Mouse (Mus musculus) embryonic facial prominence, embryonic 13.5 days (tissue): Measurements from ENCODE around the gene Cxcl5. TPM values are rescaled to one million over a fixed set of nuclear protein-coding genes. Genes with fewer than 3 reads are reported as not detected.

Experiments
- ATAC-seq: fragments of 200-750 bp; cut with Nextera tagmentation; 2 replicates; pipeline ENCODE4 v1.8.0; 2017; ENCODE audit warnings: low read depth; ENCODE audit not compliant: insufficient number of reproducible peaks, insufficient read depth, low FRiP score, low TSS enrichment
- H3K27ac ChIP-seq: fragments of 300-500 bp; sonication (generic); 2 replicates; pipeline ENCODE4 v1.5.1; 2015; ENCODE audit warnings: moderate library complexity, mild to moderate bottlenecking, inconsistent platforms
- H3K27me3 ChIP-seq: fragments of 300-500 bp; sonication (generic); 2 replicates; pipeline ENCODE4 v1.6.1; 2015; ENCODE audit warnings: mild to moderate bottlenecking, inconsistent platforms
- H3K36me3 ChIP-seq: fragments of 300-500 bp; sonication (generic); 2 replicates; pipeline ENCODE4 v1.6.1; 2015; ENCODE audit warnings: mild to moderate bottlenecking, inconsistent platforms
- H3K4me1 ChIP-seq: fragments of 300-500 bp; sonication (generic); 2 replicates; pipeline ENCODE4 v1.6.1; 2015; ENCODE audit warnings: inconsistent platforms
- H3K4me2 ChIP-seq: fragments of 300-500 bp; sonication (generic); 2 replicates; pipeline ENCODE4 v1.6.1; 2015; ENCODE audit warnings: moderate library complexity, mild to moderate bottlenecking, inconsistent platforms
- H3K4me3 ChIP-seq: fragments of 300-500 bp; sonication (generic); 2 replicates; pipeline ENCODE4 v1.5.1; 2015; ENCODE audit warnings: mild to moderate bottlenecking, inconsistent platforms
- H3K9ac ChIP-seq: fragments of 300-500 bp; sonication (generic); 2 replicates; pipeline ENCODE4 v1.6.1; 2015; ENCODE audit warnings: mild to moderate bottlenecking, inconsistent platforms
- H3K9me3 ChIP-seq: fragments of 300-500 bp; sonication (generic); 2 replicates; pipeline ENCODE4 v1.6.1; 2016; ENCODE audit warnings: inconsistent platforms
- WGBS: fragments of 180-500 bp; shearing (Covaris S2); methylation state at CpG from one replicate; pipeline ENCODE4 v1.1.7; 2015; ENCODE audit warnings: mixed read lengths; 5-methylcytosine and 5-hydroxymethylcytosine counted together
- polyA plus RNA-seq: library from polyadenylated mRNA; unstranded; fragments of >200 nt; fragmentation: Nextera tagmentation; extraction: Ambion mirVana; gene quantifications from 2 replicates; pipeline ENCODE4 v1.2.1, GENCODE M21; 2015

The Cxcl5 gene
- polyA plus RNA-seq, 1 experiment from 2014 or later: 1.7 TPM

GRCm38 (mm10) chr5:90763912-90764665, 4.9 kb downstream of the Cxcl5 start:
- Histone ChIP-seq H3K4me1 (peaks cover 22% of the 10 kb centered on the region), H3K27me3 (peaks cover 36% of the 10 kb centered on the region), H3K27ac (no peak overlapping the region), H3K9me3 (no peaks in the 10 kb centered on the region), H3K4me2 (no peak overlapping the region), H3K36me3 (no peaks in the 10 kb centered on the region), H3K9ac (no peak overlapping the region), H3K4me3 (no peak overlapping the region)
- ATAC-seq: no peak
- 47% methylated on average over 12 of the region's 12 CpGs for WGBS

DNA sequence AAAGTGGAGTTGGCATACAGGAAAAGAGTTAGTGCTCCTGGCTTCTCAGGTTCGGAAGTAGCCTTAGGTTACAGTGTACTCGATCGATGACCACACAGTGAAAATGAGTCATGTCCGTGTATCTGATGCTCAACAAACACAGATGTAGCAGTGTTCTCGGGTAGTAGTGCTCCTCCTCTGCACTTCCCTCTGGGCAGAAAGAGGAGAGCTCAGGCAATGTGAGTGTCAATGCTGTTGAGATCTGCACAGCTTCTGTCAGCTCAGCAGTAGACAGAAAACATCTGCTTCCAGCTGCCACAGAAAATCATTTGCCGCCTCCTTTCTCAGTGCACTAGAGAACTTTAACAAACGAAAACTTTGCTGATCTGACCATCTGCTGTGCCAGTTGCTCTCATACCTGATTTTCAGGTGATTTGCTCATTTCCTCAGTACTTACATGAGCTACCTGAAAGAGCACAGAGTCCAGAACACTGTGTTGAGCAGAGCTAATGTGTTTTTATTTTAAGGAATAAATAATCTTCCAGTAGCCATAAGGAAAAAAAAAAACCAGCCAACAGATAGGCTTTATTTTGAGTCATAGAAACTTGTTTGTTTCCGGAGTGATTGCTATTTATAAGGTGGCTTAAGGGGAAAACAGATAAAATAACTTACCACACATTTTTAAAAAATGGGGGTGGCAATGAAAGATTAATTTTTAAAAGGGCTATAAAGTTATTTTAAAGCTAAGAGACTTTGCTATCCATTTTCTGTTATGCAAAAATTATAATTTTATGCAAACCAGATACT, 6.9 kb downstream of the Cxcl5 start:
- Histone ChIP-seq H3K9ac (no peak overlapping the region), H3K36me3 (no peaks in the 10 kb centered on the region), H3K4me3 (no peak overlapping the region), H3K27me3 (peaks cover 25% of the 10 kb centered on the region), H3K9me3 (no peaks in the 10 kb centered on the region), H3K27ac (no peak overlapping the region), H3K4me2 (no peak overlapping the region), H3K4me1 (peaks cover 16% of the 10 kb centered on the region)
- 43% methylated on average over 8 of the region's 8 CpGs for WGBS
- no peak for ATAC-seq

DNA sequence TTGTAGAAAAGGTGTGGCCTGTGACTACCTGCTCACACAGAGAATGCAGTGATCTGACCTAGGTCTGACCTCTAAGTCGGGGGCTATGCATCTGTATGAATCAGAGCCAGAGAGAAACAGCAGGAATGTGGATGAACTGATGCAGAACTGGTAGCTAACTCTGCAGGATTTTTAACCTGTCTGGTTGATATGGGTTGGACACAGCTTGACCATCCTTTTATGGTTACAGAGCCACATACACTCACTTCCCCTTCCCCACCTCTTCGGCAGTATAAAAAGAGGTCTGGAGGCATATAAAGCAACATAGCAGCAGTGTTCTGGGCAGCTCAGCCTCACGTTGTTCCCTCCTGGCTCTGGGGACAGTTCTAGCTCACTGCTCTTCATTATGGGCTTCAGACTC, 9.1 kb downstream of the Cxcl5 start, which contains the start of gene Ppbp:
Ppbp (plus strand) TSS at position 301 of the 400 bp plus-strand sequence.
- H3K27ac ChIP-seq: no peak within 1 kb of the TSS
- H3K4me2 ChIP-seq: no peak within 1 kb of the TSS
- no peak within 1 kb of the TSS for H3K4me3 ChIP-seq
- ATAC-seq: no peak
- H3K9me3 ChIP-seq: no peaks in the 10 kb centered on the region
- H3K4me1 ChIP-seq: peaks cover 20% of the 10 kb centered on the region
- peaks cover 14% of the 10 kb centered on the region; the same call in 1 of the 2 replicates for H3K27me3 ChIP-seq
- WGBS: 70% methylated on average over 3 of the region's 3 CpGs
- no peaks in the 10 kb centered on the region for H3K36me3 ChIP-seq
- H3K9ac ChIP-seq: no peak within 1 kb of the TSS

GRCm38 (mm10) chr5:90771369-90771768, 12.2 kb downstream of the Cxcl5 start:
- Histone ChIP-seq H3K4me3 (no peak overlapping the region), H3K9me3 (no peaks in the 10 kb centered on the region), H3K36me3 (no peaks in the 10 kb centered on the region), H3K4me1 (0 out of 2 replicates have a peak, but pooled peaks cover 6% of the 10 kb centered on the region), H3K4me2 (no peak overlapping the region), H3K27me3 (peaks cover 14% of the 10 kb centered on the region; the same call in 1 of the 2 replicates), H3K27ac (no peak overlapping the region), H3K9ac (no peak overlapping the region)
- WGBS: 65% methylated on average over 3 of the region's 3 CpGs
- ATAC-seq: no peak

- Histone ChIP-seq H3K27ac (no peak within 1 kb of the TSS), H3K4me3 (no peak within 1 kb of the TSS), H3K36me3 (no peaks in the 10 kb centered on the region), H3K27me3 (peaks cover 14% of the 10 kb centered on the region), H3K9me3 (no peaks in the 10 kb centered on the region), H3K4me2 (no peak within 1 kb of the TSS), H3K4me1 (0 out of 2 replicates have a peak, but pooled peaks cover 6% of the 10 kb centered on the region), H3K9ac (no peak within 1 kb of the TSS)
- no peak for ATAC-seq
- 85% methylated on average over 16 of the region's 16 CpGs for WGBS
These were observed 12.9 kb downstream of the Cxcl5 start, which contains the start of gene Pf4 for GRCm38 (mm10) chr5:90771880-90772653. TSS of gene Pf4 (plus strand) at chr5:90772435.

- Histone ChIP-seq H3K36me3 (no peaks in the 10 kb centered on the region), H3K27me3 (no peaks in the 10 kb centered on the region; the same call in 1 of the 2 replicates), H3K4me1 (0 out of 2 replicates have a peak, but pooled peaks cover 6% of the 10 kb centered on the region), H3K4me3 (no peak overlapping the region), H3K27ac (no peak overlapping the region), H3K9me3 (no peaks in the 10 kb centered on the region), H3K4me2 (no peak overlapping the region), H3K9ac (no peak overlapping the region)
- no peak for ATAC-seq
- WGBS: 86% methylated on average over 5 of the region's 5 CpGs
These were observed 16.4 kb downstream of the Cxcl5 start for GRCm38 (mm10) chr5:90775562-90775961.

DNA sequence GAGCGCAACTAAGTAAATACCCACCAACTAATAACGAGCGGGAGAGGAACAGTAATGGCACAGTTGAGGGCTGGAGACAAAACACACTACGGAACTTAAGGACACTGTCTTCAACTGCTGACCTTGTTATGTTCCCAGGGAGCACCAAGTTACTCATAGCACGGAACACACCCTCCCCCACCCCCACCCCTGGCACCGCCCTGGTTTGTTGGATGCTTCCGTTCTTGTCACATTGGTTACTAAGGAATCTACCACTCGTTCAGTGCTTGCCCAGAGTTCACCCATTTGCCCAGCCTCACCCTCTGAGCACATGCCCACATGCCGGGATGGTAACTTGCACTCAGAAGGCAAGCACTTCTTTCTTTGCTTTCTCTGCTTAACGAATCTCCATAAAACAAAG, 18.5 kb downstream of the Cxcl5 start:
- ATAC-seq: no peak
- no peaks in the 10 kb centered on the region for H3K9me3 ChIP-seq
- H3K9ac ChIP-seq: no peak overlapping the region
- no peak overlapping the region for H3K27ac ChIP-seq
- H3K36me3 ChIP-seq: no peaks in the 10 kb centered on the region
- WGBS: 84% methylated on average over 10 of the region's 10 CpGs
- H3K4me2 ChIP-seq: no peak overlapping the region
- H3K27me3 ChIP-seq: no peaks in the 10 kb centered on the region; the same call in 1 of the 2 replicates
- no peaks in the 10 kb centered on the region for H3K4me1 ChIP-seq
- H3K4me3 ChIP-seq: no peak overlapping the region

GRCm38 (mm10) chr5:90778856-90779255, 19.7 kb downstream of the Cxcl5 start:
- H3K27ac ChIP-seq: no peak overlapping the region
- no peak for ATAC-seq
- 81% methylated on average over 6 of the region's 6 CpGs for WGBS

DNA sequence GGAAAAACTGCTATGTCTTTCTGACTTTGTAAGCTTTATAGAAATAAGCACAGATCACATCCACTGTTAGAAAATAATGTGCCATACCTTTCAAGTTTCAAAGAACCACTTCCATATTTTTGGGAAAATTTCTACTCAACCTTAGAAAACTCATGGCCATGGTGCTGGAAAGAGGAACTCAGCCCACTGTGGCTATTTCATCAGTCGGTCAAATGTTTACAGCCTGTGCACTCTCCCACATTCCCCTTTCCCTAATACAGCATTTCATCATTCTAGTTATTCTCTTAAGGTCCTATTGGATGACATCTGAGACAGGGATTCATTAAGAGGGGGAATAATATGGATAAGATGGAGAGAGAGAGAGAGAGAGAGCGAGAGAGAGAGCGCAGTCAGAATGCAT, 24.5 kb downstream of the Cxcl5 start:
- no peak overlapping the region for H3K9ac ChIP-seq
- no peak overlapping the region for H3K4me3 ChIP-seq
- peaks cover 11% of the 10 kb centered on the region; the same call in 1 of the 2 replicates for H3K27me3 ChIP-seq
- peaks cover 8% of the 10 kb centered on the region; the same call in 1 of the 2 replicates for H3K4me1 ChIP-seq
- no peak overlapping the region for H3K27ac ChIP-seq
- ATAC-seq: no peak
- no peak overlapping the region for H3K4me2 ChIP-seq
- H3K9me3 ChIP-seq: no peaks in the 10 kb centered on the region
- H3K36me3 ChIP-seq: no peaks in the 10 kb centered on the region
- WGBS: 78% methylated on average over 3 of the region's 3 CpGs

More at GRCm38 (mm10) chr5:90778856-90779255, 19.7 kb downstream of the Cxcl5 start:
- Histone ChIP-seq H3K4me3 (no peak overlapping the region), H3K9me3 (no peaks in the 10 kb centered on the region), H3K4me2 (no peak overlapping the region), H3K4me1 (no peaks in the 10 kb centered on the region), H3K9ac (no peak overlapping the region), H3K36me3 (no peaks in the 10 kb centered on the region), H3K27me3 (no peaks in the 10 kb centered on the region; the same call in 1 of the 2 replicates)

DNA sequence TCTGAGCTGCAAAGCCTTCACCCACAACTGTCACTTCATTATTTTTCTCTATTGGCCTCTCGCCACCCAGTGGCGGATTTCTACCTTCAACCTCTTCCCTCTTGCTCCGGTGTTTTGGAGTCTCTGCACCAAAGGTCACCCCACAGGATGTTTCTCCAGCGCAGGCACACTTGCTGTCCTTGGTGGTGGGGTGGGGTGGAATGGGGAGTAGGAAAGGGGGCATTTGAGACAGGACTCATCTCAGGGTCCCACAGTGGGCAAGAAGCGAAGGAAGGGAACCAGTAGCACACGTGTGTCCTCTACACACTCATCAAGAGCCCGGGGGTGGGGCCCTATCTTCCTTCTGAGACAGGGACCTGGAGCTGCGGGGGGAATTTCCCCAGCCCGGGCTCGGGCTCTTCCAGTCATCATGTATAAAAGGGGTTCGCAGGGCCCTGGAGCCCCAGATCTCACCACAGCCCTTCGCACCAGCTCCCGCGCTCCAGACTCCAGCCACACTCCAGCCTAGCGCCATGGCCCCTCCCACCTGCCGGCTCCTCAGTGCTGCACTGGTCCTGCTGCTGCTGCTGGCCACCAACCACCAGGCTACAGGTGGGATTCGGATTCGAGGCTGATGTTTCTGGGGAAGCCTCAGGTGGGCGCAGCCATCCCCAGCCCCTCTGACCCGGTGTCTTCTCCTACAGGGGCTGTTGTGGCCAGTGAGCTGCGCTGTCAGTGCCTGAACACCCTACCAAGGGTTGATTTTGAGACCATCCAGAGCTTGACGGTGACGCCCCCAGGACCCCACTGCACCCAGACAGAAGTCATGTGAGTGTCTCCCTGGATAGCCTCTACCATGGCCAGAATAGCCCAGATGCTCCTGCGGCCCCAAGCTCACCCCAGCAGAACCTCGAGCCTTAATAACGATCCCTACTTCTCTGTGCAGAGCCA, 26.8 kb downstream of the Cxcl5 start, which contains the start of gene Cxcl3:
Cxcl3 (plus strand) TSS at position 445 of the 930 bp plus-strand sequence.
- Histone ChIP-seq H3K9ac (peak within 1 kb of the TSS; percentile 59), H3K4me1 (peaks cover 12% of the 10 kb centered on the region), H3K36me3 (no peaks in the 10 kb centered on the region), H3K27ac (no peak within 1 kb of the TSS), H3K4me2 (peak within 1 kb of the TSS; percentile 71), H3K4me3 (peak within 1 kb of the TSS; percentile 28), H3K27me3 (peaks cover 11% of the 10 kb centered on the region; the same call in 1 of the 2 replicates), H3K9me3 (no peaks in the 10 kb centered on the region)
- WGBS: 15% methylated on average over 26 of the region's 26 CpGs
- 0 out of 2 replicates have a peak, but pooled peaks have one; percentile 23 for ATAC-seq
